Mouse (Mus musculus) adrenal gland, postnatal 25 days (tissue): ENCODE results near the gene Eif4e1b. TPM values are rescaled to one million over a fixed set of nuclear protein-coding genes. Genes with fewer than 3 reads are reported as not detected.

Experiments used
- DNase-seq: peaks from one replicate; pipeline ENCODE4 v3.0.0; 2021; ENCODE audit warnings: mixed read lengths
- total RNA-seq: library from RNA; stranded (reverse); gene quantifications from 2 replicates; pipeline ENCODE4 v1.2.3, GENCODE M21; 2021

Gene Eif4e1b
- total RNA-seq, 1 experiment from 2014 or later, result not detected

DNA sequence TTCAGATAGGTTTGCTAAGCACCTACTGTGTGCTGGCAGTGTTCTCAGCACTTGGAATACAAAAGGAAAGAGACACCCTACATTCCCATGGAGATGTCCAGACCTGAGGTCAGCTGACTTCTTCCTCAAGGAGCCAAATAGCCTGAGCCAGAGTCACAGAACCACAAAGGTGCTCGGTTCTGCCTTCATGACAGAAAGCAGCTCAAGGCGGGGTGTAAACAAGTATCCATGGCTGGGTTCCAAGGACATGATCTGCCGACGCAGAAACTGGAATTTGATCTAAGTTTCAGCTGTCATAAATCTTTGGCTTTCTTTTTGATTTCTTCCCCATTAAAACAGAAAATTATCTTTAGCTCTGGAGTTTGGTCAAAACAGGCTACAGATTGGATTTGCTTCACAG is 16.4 kb downstream of the Eif4e1b start:
- DNase-seq, result no peak

DNA sequence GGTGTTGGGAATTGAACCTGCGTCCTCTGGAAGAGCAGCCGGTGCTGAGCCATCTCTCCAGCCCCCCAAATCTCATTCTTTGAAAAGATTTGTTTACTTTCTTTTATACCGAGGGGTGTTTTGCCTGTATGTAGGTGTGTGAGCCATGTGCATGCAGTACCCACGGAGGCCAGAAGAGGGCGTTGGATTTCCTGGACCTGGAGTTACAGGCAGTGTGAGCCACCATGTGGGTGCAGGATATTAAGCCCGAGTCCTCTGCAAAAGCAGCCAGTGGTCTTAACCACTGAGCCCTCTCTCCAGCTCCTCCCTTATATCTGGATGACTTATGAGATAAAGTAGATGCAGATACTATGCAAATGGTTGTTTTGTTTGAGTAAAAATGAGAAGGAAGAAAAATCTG is 19.2 kb downstream of the Eif4e1b start:
- no peak for DNase-seq

DNA sequence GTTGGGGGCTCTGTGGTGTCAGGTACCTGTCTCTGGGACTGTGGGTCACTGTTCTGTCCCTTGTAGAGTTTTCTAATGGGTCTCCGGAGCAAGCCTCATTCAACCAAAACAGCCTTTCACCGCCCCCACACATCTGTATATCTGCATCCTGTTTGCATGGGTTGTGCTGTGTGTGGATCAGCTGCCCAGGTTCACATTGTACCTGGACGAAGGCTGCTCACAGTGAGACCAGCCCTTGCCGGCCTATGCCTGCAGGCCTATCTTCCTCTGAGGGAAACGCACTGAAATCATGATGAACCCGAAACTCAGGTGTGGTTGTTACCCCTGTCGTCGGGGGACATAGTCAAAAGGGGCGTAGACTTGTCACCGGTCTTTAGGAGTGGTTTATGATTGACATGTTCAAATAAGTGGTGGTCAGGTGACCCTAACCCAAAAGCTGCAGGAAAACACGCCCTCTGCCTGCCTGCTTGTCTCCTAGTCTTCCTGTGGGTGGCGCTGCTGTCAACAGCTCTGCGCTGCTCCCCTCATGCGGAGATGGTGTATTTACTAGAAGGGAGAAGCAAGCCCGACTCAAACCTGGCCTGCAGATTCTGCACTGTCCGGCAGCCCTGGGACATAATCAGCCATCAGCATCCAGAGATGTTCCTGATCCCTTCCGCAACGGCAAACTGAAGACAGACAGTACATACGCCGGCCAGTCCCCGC is 21.5 kb downstream of the Eif4e1b start:
- DNase-seq, result no peak

DNA sequence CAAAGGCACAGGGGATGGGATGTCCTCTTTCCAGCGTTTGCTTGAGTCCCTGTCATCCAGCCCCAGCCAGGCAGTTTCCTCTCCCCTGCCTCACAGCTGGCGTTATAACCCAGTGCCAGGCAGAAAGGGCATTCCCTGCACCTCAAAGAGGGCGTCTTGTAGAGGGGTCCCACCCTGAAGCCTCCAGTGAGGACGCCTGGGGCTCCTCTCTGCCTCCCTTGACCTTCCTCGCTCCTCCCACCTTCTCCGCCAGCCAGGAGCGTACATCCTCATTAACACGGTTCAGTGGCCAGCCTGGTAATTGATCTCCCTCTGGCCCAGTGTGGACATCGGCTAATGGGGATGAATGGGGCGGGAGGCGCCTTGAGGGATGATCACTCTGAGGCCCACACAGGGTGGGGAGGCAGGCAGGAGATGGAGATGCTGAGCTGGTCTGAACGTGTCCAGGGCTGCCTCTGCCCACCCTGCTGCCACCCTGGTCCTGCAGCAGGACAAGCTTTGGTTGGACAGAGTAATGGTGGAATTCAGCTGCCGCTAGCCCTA is 22.7 kb downstream of the Eif4e1b start:
- no peak for DNase-seq

DNA sequence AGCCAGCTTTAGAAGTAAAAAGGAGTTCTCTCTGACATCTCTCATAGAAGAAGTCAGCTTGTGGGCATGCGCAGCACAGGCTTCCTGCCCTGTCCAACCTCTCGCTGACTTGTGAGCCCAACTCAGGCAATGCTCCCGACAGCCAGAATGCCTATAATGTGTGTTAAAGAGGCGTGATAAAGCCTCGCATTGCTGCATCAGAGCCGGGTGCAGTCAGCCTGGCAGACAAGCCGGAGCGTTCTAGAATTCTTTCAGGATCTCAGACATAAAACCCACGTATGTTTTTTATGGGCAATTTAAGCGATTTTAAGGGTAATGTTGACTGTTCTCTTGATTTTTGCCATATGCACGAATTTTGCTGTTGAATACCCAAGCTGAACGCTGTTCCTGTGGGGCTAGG is 24.3 kb downstream of the Eif4e1b start:
- no peak for DNase-seq

DNA sequence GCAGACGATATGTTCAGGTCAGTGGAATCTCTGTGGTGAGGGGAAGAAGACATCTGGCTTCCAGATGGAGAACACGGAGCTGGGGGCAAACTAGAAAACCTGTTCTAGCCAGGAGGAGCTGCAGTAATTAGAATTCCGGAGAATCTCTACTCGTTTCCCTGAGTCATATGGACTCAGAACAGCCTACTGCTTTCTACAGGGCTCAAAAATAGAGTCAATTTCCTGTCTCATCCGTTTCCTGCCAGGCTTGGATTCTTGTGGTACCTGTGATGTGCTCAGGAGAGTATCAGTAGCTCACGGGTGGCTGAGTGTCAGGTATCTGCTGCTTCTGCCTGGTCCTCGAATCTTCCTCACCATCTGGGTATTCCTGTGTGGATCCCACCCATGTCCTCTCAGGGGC is 27.7 kb downstream of the Eif4e1b start:
- no peak for DNase-seq

DNA sequence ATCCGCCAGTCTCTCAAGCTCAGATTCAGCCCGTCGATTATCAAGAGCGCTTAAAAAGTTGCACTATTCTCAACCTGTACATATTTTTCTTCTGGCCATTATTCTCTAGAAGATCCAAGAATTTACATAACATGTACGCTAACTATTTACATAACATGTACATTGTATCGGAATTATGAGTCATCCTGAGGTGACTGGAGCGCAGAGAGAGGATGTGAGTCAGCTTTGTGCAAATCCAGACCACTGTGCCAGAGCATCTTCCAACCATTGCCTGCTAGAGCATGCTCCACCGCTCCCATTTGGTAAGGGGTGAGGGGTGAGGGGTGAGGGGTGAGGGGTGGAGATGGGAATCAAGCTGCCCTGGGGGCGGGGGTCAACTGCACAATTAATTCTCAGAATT is 29.6 kb downstream of the Eif4e1b start:
- DNase-seq, result no peak

DNA sequence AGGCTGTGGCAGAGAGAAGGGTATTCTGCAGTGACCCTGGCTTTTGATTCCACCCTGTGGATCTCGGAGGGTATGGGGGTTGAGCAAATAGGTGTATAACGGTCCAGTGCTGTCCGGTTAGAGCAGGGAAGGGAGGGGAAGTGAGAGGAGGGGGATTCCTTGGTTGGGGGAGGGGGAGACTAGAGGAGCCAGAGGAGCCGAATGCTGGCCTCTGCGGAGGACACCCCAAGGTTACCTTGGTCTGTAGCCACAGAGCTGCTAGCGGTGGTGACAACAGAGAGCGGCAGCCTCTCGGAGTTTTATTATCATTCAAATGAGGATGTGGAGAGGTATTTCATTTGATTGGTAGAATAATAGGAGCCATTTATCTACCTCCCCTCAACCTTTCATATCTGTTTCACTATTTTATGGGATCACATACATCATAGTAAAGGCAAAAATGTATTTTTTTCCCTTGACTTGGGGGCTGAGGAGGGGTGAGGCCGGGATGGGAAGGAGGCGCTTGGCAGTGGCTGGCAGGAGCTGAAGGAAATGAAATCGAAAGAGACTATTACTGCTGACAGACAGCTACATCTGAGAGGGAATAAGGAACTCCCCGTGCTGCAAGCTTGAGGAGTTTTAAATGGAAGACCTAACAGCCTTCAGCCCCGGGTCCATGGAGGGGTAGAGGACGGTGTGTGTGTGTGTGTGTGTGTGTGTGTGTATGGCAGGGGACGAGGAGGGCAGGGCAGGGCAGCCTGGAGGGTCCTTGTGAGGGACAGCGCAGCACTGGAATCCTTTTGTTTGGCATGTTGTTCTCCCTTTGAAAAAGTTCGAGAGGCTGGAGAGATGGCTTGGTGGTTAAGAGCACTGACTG is 34.8 kb downstream of the Eif4e1b start:
- no peak for DNase-seq

DNA sequence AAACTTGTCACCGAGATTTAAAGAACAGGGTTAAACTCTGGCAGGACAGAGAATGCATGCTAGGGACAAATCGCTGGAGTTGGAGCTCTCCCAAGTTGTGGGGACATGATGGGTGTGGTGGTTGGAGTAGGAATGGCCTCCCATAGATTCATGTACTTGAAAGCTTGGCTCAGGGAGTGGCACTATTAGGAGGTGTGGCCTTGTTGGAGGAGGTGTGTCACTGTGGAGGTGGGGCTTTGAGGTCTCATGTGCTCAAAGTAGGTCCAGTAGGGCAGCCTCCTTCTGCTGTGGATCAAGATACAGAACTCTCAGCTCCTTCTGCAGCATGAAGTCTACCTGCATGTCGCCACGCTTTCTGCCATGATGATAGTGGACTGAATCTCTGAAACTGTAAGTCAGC is 37.3 kb downstream of the Eif4e1b start:
- DNase-seq, result no peak

DNA sequence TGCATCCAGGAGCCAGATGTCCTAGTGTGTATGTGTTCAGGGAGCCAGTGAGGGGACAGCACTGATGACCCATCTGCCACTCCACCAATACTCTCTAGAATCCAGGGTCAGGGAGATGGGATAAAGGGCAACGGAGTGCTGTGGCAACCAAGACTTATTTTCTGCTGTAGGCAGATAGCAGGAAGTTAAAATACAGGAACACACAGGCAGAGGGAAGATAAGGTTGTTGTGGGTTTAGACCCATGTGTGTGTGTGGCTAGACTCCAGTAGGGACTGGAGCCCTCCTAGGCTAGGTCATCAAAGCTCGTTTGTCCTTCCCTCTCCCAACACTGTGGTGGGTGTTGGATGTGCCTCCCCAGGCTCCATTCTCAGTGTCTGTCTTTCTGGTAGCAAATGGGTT is 38.1 kb downstream of the Eif4e1b start:
- DNase-seq, result no peak

DNA sequence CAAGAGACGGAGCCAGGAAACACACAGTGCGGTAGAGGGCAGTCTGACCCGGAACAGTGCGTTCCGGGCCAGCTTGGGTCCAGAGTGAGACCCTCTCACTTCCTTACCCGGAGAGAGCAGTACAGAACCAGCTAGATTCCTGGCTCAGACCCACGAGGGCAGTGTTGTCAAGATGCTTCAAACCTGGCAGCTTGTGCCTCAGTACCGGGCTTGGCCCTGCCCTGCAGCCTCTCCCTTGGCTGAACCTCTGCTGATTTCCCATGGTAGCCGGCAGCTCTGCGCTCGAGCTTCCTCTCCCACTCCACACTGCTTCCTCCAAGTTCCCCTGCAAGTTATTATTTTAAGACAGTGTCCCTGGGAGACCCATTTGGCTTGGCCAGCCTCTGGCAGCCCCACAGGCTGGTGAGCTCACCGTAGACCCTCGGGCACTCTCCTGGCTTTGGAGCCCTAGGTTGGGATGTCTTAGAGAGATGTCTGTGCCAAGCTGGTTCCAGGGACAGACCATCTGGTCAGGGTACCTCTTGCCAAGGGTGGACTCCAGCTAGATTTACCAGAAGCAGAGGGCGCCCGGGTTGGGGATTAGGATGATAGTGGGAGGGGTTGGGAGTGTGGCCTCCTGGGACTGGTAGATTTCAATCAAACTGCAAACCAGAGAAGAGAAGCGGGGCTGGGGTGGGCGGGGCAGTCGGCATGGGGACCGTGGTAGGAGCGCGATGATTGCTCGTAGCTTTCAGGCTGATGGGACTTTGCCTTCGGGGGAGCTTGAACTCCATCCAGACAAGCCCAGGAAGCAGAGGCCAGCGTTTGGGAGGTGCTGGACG is 40.5 kb downstream of the Eif4e1b start:
- peak; percentile 32 for DNase-seq

DNA sequence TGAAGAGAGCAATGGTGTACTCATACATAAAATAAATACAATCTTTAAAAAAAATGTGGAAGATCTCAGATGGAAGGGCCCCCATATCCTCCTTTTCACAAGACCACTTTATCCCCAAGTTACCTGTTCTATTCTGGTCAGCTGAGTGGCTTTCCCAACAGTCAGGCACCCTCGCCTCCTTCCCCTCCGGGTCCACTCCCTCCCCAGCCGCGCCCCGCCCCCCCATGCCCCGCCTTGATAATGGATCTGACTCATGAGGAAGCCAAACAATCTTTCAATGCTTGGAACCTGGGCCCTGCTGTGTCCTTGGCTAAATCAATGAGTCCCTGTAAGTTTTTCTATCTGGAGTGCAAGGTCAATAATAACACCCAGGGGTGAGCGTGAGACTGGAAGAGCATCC is 44.2 kb downstream of the Eif4e1b start:
- no peak for DNase-seq

DNA sequence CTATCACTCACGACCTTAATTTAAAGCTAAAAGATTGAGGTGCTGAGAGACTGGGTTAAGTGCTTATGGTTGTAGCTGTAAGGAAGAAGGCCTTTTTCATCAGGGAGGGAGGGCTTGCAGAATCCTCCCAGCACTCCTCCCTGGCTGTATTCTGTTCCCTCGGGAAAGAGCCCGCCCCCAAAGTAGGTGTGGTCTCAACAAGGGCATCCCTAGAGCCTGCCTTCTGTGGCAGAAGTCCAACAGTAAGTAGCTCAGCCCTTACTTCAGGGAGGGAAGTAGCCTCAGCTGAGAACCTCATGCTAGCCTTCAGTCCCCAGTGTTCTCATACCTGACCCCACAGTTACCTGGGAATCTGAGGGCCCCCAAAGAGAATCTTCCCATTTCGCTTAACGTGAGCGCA is 44.7 kb downstream of the Eif4e1b start:
- no peak for DNase-seq

DNA sequence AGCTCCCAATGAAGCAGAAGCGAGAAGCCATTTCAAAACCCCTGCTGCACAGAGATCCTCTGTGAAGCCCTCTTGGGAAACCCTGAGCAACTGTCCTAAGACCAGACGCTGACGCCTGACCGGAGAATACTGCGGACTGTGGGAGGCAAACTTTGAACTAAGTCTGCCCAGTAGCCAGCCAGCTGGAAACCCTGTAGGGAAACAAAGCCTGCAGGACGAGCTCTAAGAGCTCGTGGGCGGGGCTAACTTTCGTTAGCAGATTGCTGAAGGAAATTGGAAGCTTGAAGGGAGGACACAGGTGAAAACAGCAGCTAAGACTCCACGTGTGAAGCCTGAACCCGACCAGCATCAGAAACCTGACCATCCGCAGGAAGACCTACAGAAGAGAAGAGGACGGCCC is 45.7 kb downstream of the Eif4e1b start:
- DNase-seq, result no peak

DNA sequence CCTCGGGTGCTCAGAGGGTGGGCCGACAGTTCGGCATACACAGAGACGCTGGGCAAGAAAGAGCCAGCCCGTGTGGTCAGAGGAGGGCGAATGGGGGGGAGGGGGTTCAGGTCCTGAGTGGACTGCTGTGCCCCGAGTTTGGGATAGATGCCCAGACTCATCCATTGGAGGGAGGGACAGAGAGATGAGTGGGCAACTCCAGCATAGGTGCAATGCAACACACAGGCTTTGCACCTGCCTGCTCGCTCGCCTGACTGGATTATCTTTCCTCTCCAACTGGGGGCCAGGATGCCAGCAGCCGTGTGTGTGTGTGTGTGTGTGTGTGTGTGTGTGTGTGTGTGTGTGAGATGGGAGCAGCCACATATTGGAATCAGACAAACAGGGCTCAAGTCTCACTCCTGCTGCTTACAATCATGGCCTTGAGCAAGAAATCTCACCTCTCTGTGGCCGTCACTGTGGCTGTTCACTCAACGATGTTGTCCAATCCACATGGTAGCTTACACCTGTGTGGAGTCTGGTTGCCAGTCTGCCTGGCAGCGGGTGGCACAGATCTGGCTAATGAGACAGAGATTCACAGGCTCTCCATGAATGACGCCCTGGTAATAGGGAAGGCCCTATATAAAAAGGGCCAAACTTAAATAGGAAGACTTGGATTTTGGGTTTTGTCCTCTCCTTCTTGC is 52.7 kb downstream of the Eif4e1b start:
- DNase-seq, result no peak

DNA sequence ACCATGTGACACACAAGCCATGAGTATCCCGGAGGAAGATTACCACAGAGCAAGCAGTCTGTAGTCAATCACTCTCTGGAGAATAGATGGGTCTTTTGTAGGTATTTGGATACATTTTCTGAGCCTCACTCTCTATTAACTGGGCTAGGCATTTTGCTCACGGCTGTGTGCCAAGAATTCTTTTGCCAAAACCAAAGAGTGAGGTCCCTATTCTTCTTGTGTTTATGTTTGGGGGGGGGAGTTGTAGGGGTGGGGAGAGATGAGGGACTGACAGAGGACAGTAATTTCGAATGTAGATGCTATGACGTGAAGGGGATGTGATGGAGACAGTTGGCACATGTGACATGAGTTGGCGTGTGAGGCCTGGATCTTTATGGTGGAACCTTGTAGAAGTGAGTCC is 53.3 kb downstream of the Eif4e1b start:
- no peak for DNase-seq

DNA sequence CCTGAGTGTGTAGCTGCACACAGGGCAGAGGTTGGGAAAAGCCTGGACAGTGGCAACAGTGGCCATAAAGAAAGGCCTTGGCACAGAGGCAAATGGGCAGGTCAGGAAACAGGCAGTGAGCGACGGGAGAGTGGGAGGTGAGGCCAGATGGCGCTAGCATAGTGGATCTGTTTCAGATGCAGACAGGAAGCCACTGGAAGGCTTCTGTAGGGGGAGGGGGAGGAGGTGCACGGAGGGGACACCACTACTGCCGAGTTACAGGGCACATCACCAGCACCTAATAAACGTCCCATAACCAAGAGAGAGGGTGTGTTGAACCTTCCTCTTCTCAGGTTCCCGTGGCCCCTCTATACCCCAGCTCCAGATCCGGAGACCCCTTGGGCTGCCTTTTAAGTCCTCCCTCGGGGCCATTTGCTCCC is 53.7 kb downstream of the Eif4e1b start:
- no peak for DNase-seq

Other genes with a start within 250 kb of the Eif4e1b start
- 157 and 177 TPM in 2 replicates for gene 4833439L19Rik, start 218.6 kb upstream of the Eif4e1b start, total RNA-seq
- 51.6 and 65.6 TPM in 2 replicates for gene Arl10, start 209.0 kb upstream of the Eif4e1b start, total RNA-seq
- 56.7 and 72.4 TPM in 2 replicates for gene Nop16, start 193.9 kb upstream of the Eif4e1b start, total RNA-seq
- gene Higd2a, start 193.8 kb upstream of the Eif4e1b start, total RNA-seq, result 230 and 245 TPM in 2 replicates
- gene Cltb, start 172.7 kb upstream of the Eif4e1b start, total RNA-seq, result 61.8 and 82.6 TPM in 2 replicates
- 67.6 and 84.9 TPM in 2 replicates for gene Faf2, start 162.2 kb upstream of the Eif4e1b start, total RNA-seq
- 109 and 134 TPM in 2 replicates for gene Rnf44, start 90.1 kb upstream of the Eif4e1b start, total RNA-seq
- gene Cdhr2, start 82.5 kb upstream of the Eif4e1b start, total RNA-seq, result not detected in 2 replicates
- 3.9 and 4.1 TPM in 2 replicates for gene Gprin1, start 34.1 kb upstream of the Eif4e1b start, total RNA-seq
- 0.91 and 1.6 TPM in 2 replicates for gene Sncb, start 17.4 kb upstream of the Eif4e1b start, total RNA-seq
- gene Tspan17, start 5.4 kb downstream of the Eif4e1b start, total RNA-seq, result 30.1 and 39.5 TPM in 2 replicates
- gene Unc5a, start 165.4 kb downstream of the Eif4e1b start, total RNA-seq, result 6.6 and 9.0 TPM in 2 replicates
- 0.52 and 0.88 TPM in 2 replicates for gene Hk3, start 237.4 kb downstream of the Eif4e1b start, total RNA-seq